Mouse (Mus musculus) cerebellum, postnatal 10 days (tissue): ENCODE results near the gene Pcsk2.

Experiments used
- DNase-seq, 2 experiments: peaks; one replicate each; pipeline ENCODE4 v3.0.0; 2021; ENCODE audit warnings: mixed read lengths in 2 of 2

The Pcsk2 gene

DNA sequence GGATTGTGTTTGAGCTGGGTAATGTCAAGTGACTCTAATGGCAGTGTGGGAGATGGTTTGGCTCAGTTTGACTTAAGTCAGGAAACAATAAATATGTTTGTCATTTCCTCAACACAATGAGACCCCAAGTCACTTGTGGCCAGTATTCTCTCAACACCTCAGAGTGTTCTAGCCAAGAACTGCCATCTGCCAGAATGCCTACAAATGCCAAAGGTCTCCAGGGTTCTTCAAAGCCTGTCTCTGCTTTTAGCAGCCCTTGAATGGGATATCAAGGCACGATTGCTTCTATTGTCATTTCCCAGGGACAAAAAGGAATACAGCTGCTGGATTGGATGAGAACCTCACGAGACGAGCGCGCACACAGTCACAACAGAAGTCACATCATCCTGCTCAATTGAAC lies 100.0 kb downstream of the Pcsk2 start:
- DNase-seq: peak; percentile 42 to 50

DNA sequence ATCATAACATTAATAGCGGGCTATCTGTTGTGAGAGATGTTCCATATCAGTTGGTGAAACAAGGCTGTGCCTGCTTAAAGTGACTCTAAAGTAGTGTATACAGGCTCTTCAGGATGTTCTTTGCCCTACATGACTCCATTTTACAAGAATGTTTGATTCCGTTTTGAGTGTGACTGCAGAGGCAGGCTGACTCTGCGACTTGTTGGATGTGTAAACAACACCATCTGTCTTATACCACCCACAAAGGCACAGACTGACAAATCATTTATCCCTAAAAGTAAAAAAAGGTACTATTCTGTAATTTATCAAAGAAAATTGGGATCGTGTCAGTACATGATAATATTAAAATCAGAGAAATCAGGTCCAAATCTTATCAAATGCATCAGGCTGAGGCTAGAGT lies 108.7 kb downstream of the Pcsk2 start:
- no peak for DNase-seq

DNA sequence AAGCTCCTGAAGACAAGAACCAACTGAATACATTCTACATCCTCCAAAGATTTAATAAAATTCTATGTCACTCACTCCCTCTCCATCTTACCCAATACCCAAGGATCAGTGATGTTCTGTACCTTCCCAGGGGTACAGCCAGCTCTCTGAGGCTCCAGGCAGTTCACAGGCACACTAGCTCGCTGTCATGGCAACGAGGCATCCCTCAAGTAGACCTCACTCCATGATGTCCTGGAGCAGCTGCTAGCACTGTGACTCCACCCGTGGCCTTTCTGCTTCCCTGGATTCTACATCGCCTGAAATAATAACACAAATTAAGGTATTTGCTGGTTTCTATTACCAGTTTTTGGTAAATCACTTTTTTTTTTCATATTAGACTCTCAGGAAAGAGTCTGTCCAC lies 111.0 kb downstream of the Pcsk2 start:
- peak; percentile 45 to 62 for DNase-seq

DNA sequence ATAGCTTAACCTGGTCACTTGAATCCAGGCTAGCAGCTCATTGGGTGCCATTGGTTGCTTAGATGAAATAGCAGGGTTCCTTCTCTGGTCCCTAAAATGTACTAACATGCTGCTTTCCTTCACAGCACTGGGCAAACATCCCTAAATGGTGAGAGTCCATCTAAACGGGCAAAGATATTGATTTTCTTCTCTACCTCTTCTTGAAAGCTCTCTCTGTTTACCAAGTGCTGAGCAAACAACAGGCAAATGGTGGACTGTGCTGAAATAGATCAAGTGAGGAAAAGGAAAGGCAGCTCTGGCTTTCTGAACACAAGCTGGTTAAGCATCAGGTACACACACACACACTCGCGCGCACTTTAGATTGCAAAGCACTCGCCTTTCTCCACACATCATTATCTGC lies 120.8 kb downstream of the Pcsk2 start:
- DNase-seq: no peak

DNA sequence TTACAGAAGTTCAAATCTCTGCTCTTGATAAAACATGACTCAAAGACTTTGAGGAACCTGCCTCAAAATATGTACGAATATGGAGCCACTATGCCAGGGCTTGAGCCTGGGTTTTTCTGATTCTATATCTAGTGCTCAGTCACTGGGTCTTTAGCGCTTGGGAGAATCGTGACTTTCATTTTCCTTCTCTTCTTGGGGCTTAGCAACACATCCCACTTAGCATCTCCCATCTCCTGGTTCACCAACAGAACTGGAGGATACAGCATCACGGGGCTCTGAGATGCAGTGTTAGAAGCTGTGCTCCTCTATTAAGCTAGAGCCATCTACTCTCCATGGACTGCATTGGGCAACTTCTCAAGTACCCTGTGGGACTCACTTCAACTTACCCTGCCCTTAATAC lies 131.9 kb downstream of the Pcsk2 start:
- DNase-seq: no peak

DNA sequence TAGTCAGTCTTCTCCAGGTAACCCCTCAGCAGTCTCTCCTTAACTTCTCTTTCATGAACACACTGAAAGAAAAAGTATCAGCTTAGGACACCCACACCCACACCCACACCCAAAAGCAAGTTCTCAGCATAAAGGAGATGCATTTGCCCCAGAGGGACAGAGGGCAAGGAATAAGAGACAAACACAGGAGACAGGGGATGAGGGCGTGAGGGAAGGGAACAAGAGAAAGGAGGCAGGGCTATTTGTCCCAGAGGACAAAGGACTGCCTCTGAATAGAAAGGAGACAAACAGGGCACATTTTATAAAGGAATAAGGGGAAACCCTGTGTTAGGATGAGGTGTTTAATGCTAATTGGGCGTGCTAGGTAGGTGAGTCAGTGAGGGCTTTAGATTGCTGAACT lies 133.6 kb downstream of the Pcsk2 start:
- DNase-seq: no peak

DNA sequence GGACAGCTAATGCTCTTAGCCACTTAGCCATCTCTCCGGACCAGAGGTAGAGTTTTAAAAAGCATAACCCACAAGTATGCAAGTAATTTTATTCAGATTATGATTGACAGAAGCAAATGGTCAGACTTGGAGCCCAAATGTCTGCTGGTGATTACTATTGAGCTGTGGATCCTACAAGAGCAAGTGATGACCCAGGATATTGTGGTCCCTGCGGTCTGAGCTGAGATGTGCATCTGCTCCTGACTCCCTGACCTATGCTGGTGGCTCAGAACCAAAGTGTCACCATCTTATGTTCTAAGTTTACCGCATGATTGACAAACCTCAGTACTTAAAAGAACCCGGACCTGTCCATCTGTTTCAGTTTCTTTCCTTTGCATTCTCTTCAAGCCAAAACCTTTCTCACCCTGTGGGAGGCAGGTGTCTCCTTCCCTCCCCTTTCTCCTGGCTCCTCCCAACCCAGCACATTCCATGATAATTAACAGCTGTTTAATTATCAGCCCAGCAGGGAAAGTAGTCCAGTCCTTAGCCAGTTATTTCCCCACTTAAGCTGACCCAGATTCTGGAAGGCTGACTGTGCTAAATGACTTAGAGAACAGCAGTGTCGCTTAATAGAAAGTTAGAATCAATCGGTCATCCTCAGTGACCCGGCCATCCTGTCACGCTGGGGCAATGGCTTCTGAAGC lies 136.1 kb downstream of the Pcsk2 start:
- peak; percentile 11 to 20 for DNase-seq

DNA sequence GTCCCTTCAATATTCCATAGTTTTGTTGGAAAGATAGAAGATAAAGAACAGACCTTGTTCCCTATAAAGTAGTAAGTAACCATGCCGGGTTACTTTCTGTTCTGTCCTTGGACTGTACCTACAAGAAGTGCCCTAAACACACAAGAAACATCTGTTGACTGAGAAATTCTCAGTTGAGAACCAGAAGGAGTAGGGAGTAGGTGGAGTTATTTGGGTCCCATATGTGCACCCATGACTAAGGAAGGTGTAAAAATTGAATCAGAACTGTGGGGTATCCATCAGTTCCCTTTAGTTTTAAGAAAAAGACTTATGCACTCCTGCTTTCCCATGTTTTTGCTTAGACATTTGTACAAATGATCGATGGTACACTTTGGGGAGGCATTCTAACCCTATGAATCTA lies 137.6 kb downstream of the Pcsk2 start:
- DNase-seq: no peak

DNA sequence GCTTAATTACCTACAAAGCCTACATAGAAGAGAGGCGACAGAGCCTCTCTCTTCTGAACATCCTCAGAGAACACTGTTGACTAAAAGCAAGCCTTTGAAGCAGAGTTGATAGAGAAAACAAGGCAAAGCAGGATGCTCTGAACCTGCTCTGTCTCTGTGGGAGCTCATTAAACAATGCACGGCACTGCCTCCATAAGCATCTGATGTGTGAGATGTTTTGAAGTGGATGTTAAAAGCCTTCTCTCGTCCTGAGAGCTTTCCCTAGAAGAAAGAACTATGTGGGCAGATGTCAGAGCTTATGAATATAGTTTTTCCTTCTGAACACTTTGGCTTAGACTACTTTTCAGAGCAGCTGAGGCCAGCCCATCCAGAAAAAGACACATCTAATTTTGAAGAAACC lies 145.3 kb downstream of the Pcsk2 start:
- no peak for DNase-seq

DNA sequence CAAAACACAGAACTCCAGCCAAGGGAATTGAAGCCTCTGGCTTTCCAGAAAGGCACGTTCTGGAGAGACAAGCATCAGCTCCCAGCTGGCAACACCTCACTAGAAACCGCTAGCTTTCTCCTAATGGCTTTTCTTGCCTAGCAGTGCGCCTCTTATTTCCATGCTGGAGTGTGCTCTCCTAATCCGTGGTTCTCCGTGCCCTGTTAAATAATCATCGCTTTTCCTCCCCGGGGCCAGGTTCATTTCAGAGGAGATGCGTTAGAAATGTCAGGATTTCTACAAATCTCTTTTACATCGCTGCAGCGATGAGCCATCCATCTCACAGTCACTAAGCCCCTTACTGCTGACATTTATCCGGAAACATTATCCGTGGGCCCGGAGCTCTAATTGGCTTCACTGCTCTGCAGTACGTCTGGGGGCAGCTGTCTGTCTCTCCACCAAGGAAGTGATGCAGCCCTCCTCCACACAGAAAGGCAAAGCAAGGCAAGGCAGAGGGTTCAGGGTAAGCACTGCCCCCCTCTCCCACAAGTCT lies 150.1 kb downstream of the Pcsk2 start:
- peak in 1 of 2 experiments; percentile 26 for DNase-seq

DNA sequence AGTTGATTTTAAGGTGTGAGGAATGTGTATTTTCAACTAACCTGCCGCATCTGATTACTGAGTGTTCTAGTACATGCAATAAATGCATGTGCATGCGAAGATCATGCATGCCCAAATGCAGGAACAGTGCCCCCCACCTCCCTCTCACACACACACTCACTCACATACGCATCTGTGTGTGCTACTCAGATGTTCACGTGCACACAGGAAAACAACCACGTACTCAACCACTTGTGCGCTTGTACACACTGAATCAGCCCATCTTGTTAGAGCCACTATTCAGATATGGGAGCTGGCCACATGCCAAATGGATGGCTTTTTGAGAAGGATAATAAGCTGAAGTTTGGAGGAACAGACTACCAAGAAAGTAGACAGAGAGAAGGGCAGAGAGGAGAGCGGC lies 150.7 kb downstream of the Pcsk2 start:
- DNase-seq: peak; percentile 34 to 35

DNA sequence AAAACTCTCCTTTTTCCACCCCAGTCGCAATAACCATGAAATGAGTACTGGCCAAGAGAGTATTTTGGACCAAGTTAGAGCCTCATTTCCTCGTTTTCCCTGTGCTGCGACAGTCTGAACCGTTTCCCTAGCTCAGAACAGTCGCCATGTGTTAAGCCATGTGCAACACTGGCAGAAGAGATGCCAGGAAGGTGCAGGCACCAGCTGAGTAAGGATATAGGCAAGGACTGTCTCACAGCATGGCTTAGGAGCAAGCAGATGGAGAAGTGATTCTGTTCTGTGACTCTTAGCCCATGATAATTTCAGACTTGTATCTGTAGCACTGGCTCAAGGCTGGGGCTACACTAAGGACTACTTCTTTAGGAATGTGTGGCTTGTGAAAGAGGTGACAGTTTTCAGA lies 155.2 kb downstream of the Pcsk2 start:
- peak; percentile 70 to 83 for DNase-seq

DNA sequence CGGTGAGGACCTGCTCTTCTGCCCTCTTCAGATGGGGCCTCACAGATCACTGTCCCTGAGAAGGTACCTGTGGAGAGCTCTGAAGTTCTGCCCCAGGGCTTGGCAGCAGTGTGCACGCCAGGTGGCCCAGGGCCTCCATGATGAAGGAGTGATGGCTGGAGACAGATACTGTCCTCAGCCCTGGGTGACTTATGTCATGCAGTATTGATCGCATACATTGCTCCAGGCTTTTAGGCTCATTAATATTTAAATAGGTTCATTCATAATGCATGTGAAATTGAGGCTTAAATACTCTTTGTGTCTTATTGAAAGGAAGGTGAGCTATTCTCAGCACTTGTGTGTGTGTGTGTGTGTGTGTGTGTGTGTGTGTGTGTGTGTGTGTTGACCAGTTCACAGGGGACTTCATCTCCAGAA lies 157.0 kb downstream of the Pcsk2 start:
- DNase-seq: no peak

DNA sequence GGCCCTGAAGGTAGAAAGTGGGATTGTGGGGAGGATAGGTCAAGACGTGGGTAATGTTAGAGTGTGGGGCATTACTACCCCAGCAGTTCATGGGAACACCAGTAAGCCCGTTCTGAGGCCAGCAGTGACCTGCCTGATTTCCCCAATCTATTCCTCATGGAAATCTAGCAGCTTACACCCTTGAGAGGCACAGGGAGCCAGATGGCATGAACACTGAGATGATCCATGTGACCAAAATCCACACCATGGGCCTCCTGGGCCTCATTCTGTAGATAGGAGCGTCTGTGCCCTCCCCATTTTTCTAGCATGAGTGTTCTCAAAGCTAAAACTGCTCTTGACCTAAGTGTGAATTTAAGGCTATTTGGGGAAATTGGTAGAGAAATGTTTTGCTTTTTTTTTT lies 162.2 kb downstream of the Pcsk2 start:
- no peak for DNase-seq

DNA sequence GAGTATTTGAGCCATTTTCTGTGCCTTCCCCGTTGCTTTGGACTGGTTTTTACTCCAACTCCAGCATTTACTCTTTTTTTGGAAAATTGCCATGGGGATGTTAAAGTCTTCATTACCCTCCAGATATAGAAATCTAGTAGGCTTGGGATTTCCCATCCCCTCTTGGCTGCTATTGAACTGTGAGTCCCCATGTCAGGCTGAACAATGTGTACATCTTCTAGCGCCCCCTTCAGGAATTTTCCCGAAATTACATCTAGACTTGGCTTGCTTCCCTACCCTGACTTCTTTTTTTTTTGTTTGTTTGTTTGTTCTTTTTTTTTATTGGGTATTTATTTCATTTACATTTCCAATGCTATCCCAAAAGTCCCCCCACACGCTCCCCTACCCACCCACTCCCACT lies 163.3 kb downstream of the Pcsk2 start:
- peak; percentile 16 to 53 for DNase-seq

DNA sequence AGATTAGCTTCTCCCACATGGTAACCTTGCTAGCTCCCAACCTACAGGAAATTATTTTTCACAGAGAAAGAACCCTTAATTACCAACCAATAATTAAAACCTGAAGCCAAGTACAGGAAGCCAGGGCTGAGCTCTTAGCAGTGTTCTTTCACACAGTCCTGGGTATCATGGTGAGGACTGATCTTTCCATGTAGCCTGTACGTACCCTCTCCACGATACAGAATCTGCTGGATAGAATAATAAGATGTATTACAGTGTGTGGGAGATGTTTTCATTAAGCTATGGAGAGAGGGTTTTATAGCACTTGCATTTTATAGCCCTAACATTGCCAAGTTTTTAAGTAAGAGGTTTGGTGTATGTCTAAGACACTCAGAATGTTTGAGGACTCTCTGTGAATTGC lies 164.0 kb downstream of the Pcsk2 start:
- no peak for DNase-seq

DNA sequence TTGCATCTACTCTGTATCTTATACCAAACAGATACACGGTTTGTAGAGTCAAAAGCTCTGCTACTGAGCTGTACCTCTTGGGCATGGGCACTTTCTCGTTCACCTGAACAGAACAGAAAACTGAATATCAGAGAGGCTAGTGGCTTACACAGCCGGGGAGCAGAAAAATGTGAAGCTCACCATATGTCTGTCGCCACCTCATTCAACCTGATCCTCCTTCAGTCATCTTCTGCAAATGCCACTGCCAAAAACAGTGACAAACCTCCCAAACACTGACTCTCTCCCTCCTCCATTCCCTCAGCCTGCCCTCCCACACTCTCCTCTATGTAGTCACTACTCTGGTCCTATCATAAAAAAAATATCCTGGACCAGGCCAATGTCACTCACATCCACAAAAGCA lies 165.9 kb downstream of the Pcsk2 start:
- DNase-seq: no peak

DNA sequence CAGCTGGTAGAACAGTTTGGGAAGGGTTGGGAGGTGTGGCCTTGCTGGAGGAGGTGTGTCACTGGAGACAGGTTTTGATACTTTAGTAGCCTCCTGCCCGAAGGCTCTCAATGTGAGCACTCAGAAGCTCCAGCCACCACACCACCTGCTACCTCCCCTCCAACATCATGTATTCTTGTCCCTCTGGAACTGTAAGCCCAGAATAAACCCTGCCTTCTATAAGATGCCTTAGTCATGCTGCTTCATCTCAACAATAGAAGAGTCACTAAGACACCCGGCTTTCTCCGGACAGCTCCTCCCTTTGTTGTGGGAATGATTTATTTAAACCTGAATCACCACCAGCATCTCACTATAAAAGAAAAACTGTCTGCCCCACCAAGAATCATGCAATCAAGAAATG lies 166.9 kb downstream of the Pcsk2 start:
- DNase-seq: no peak

DNA sequence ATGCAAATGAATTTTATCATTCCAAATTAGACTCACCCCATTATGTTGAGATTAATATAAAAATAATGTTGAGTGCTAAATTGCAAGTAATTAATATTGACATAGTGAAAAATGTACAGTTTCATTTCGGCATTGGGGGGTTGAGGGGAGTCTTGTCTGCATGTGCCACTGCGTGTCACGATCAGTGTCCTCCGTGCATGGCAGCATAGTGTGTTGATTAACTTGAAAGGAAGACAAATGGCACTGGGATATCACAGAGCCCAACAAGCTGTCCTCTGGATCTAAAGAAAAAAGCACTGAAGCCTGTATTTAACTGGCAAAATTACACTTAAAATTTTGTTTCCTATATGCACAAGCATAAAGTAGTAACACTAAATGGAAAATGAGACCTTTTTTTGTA lies 167.9 kb downstream of the Pcsk2 start:
- DNase-seq: no peak

DNA sequence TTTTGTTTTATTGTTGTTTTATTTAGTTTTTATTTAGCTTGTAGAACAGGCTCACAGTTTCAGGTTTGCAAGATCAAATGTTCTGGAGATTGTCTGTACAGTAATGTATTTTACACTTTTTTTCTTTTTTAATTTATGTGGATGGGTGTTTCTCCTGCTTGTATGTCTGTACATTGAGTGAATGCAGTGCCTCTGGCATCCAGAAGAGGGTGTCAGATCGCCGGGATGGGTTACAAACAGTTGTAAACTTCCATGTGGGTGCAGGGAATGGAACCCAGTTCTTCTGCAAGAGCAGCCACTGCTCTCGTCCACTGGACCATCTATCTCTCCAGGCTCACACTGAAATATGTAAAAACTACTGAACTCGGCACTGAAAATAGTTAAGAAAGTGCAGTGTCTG lies 169.2 kb downstream of the Pcsk2 start:
- DNase-seq: no peak

DNA sequence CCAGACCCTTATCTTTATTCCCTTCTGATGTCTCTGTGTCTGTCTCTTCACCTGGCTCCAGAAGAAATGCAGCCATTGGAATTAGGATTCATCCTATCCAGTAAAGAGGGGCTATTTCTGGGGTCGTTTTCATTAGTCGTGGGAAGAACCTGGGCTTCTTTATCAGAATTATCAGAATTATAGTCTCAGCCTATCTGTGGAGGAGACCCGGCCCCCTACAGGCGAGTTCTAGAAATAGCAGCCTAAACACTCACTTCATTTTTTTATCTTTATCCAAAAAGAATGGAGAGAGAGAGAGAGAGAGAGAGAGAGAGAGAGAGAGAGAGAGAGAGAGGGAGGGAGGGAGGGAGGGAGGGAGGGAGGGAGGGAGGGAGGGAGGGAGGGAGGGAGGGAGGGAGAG lies 177.3 kb downstream of the Pcsk2 start:
- peak; percentile 54 to 60 for DNase-seq

DNA sequence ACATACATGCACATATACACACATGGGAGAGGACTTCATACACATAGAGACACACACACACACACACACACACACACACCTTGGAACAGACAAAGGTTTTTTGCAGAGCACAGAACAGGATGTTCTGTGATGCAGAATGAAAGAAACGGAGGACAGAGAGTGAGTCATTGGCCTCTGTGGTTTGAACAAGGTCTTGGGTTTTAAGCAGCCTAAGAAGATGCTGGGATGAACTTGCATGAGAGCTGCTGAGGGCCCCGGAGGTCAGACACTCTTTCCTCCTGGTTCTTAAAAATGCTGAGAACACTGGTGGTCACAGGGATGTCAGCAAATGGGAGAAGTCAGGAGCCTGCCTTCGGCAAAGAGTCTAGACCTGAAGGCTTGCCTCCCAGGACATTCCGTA lies 178.1 kb downstream of the Pcsk2 start:
- no peak for DNase-seq

DNA sequence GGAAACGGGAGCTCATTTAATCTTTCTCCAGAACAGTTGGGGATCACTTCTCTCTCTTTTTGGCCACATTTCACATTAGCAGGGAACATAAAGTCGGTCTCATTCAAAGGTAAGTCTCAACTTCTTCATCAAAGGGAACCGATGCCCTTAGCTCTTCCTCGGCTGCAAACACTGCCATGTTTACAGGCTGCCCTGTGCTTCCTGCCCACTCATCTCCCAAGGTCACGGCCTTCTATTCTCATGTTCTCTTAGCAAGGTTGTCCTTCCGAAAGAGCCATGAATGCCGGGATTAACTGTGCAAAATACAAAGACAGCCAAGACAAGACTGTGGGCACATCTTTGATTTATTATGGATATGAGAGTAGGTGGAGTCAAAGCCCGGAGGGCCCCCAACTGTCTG lies 178.8 kb downstream of the Pcsk2 start:
- DNase-seq: no peak

DNA sequence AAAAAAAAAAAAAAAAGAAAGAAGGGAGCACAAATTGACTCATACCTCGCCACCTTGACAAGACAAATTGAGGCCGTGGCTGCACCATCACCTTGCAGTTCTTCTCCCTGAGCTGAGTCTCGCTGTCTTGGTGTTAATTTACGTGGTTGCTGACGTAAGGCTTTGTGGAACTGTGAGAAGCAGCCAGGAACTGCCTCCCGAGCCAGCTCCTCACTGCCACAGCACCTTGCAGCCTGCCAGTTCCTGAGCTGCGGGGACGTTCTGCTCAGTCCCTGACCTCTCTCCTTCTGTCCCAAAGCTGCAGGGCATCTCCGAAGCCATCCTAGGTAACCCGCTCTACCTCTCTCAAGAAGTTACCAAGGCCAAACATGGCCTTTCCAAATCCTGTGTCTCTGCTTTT lies 186.5 kb downstream of the Pcsk2 start:
- DNase-seq: peak in 1 of 2 experiments; percentile 19

DNA sequence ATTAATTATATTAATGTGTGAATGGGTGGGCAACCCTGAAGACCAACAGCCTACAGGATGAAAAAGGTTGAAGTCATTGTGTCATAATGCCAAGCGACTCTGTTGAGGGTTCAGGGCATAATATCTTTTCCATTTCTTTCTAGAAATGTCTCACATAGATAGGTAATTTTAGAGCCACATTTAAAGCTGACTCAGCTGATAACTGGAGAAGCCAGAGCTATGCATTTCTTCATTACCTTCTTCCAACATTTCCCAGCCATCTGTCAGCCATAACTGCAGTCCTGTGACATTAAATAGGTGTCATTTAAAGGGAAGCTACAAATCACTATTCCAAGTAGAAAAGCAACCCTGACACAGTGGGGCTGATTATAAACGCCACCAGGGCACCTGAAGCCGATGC lies 189.5 kb downstream of the Pcsk2 start:
- DNase-seq: no peak
